Mouse (Mus musculus) liver, embryonic 14.5 days (tissue): ENCODE results near the gene Katnb1. TPM values are rescaled to one million over a fixed set of nuclear protein-coding genes. Genes with fewer than 3 reads are reported as not detected.
A peak's percentile ranks its signal among the peaks of the same experiment; 100 is the strongest.

Experiments
- ATAC-seq: fragments of 200-750 bp; cut with Nextera tagmentation; 2 replicates; pipeline ENCODE4 v1.8.0; 2017; ENCODE audit warnings: moderate number of reproducible peaks, mild to moderate bottlenecking, moderate library complexity; ENCODE audit not compliant: insufficient read depth
- DNase-seq, 3 experiments: peaks; one replicate each; pipeline ENCODE4 v3.0.0-alpha.2; 2012 to 2013; ENCODE audit warnings: low read depth in 3 of 3, low spot score in 3 of 3
- H3K27ac ChIP-seq: fragments of 300-500 bp; sonication (generic); 2 replicates; pipeline ENCODE4 v1.5.1; 2014; ENCODE audit warnings: moderate library complexity, mild to moderate bottlenecking, control low read depth, inconsistent platforms
- H3K27me3 ChIP-seq: fragments of 300-500 bp; sonication (generic); 2 replicates; pipeline ENCODE4 v1.6.1; 2014; ENCODE audit warnings: mild to moderate bottlenecking, low read length, moderate library complexity; ENCODE audit not compliant: control insufficient read depth, insufficient read depth
- H3K36me3 ChIP-seq: fragments of 300-500 bp; sonication (generic); replicated peaks from 2 replicates; pipeline ENCODE4 v1.6.1; 2014; ENCODE audit warnings: low read depth; ENCODE audit not compliant: control insufficient read depth, insufficient read depth
- H3K4me1 ChIP-seq, 2 experiments: fragments of 200-500 bp in 1 of 2; fragments of 300-500 bp in 1 of 2; sonication (generic) in 1 of 2; replicated peaks; 2 replicates each; pipeline ENCODE4 v1.6.1; 2012 to 2014; ENCODE audit warnings: antibody characterized with exemption in 1 of 2, inconsistent platforms in 1 of 2, low read length in 1 of 2; ENCODE audit not compliant: control insufficient read depth in 2 of 2, insufficient read depth in 2 of 2
- H3K4me2 ChIP-seq: fragments of 300-500 bp; sonication (generic); 2 replicates; pipeline ENCODE4 v1.6.1; 2014; ENCODE audit warnings: low read depth, mild to moderate bottlenecking, control low read depth, moderate library complexity
- H3K4me3 ChIP-seq, 2 experiments: fragments of 200-500 bp in 1 of 2; fragments of 300-500 bp in 1 of 2; sonication (generic) in 1 of 2; 2 replicates each; pipeline ENCODE4 v1.5.1; 2012 to 2014; ENCODE audit warnings: low read depth in 2 of 2, low read length in 2 of 2, mild to moderate bottlenecking in 2 of 2, control low read depth in 1 of 2, inconsistent platforms in 1 of 2, moderate library complexity in 1 of 2; ENCODE audit not compliant: insufficient read depth in 1 of 2
- H3K9ac ChIP-seq: fragments of 300-500 bp; sonication (generic); replicated peaks from 2 replicates; pipeline ENCODE4 v1.6.1; 2014; ENCODE audit warnings: mild to moderate bottlenecking, control low read depth, moderate library complexity
- H3K9me3 ChIP-seq: fragments of 300-500 bp; sonication (generic); 2 replicates; pipeline ENCODE4 v1.6.1; 2016; ENCODE audit warnings: low read length, mixed read lengths; ENCODE audit not compliant: control insufficient read depth
- CTCF ChIP-seq: IDR thresholded peaks from 2 replicates; pipeline ENCODE4 v1.5.1; 2016; ENCODE audit warnings: antibody characterized with exemption, low read depth, control low read depth
- EP300 ChIP-seq: IDR thresholded peaks from 2 replicates; pipeline ENCODE4 v1.6.1; 2016; ENCODE audit warnings: antibody characterized with exemption, low read depth
- WGBS: fragments of 180-500 bp; shearing (Covaris S2); extraction: QIAGEN DNeasy Blood & Tissue Kit; methylation state at CpG from one replicate; pipeline ENCODE4 v1.1.7; 2014; ENCODE audit not compliant: insufficient replicate concordance; 5-methylcytosine and 5-hydroxymethylcytosine counted together
- polyA plus RNA-seq, 2 experiments: library from polyadenylated mRNA; depleted of rRNA in 1 of 2; stranded (reverse) in 1 of 2; unstranded in 1 of 2; fragments of >200 nt; fragmentation: Nextera tagmentation in 1 of 2; extraction: Ambion mirVana in 1 of 2; gene quantifications; 2 replicates each; pipeline versions ENCODE4 v1.2.1 to v1.2.3; 2012 to 2014

Katnb1 gene
- polyA plus RNA-seq, 2 experiments = 8.0 to 8.4 TPM

- DNase-seq (no peak), ATAC-seq (no peak)
- H3K4me2 ChIP-seq = no peak overlapping the region
- H3K4me1 ChIP-seq = no peaks in the 10 kb centered on the region
- H3K36me3 ChIP-seq = no peaks in the 10 kb centered on the region
- H3K27ac ChIP-seq = no peak overlapping the region
- H3K27me3 ChIP-seq = no peaks in the 10 kb centered on the region
- WGBS = 70% methylated on average over 13 of the region's 13 CpGs
- TF ChIP-seq CTCF = no peak
- no peak for TF ChIP-seq EP300
- no peaks in the 10 kb centered on the region for H3K9me3 ChIP-seq
- no peak overlapping the region for H3K9ac ChIP-seq
- H3K4me3 ChIP-seq = no peak overlapping the region
These were observed 26.3 kb downstream of the Katnb1 start for GRCm38 (mm10) chr8:95107306-95107705.

GRCm38 (mm10) chr8:95112594-95112993, 31.6 kb downstream of the Katnb1 start:
- no peaks in the 10 kb centered on the region for H3K9me3 ChIP-seq
- H3K27me3 ChIP-seq = no peaks in the 10 kb centered on the region
- H3K36me3 ChIP-seq = no peaks in the 10 kb centered on the region
- 46% methylated on average over 3 of the region's 3 CpGs for WGBS
- H3K4me3 ChIP-seq = no peak overlapping the region
- H3K9ac ChIP-seq = no peak overlapping the region
- ATAC-seq (no peak), DNase-seq (no peak)
- TF ChIP-seq CTCF (no peak), EP300 (no peak)
- no peak overlapping the region for H3K4me2 ChIP-seq
- H3K27ac ChIP-seq = no peak overlapping the region
- H3K4me1 ChIP-seq = no peaks in the 10 kb centered on the region

- Histone ChIP-seq H3K4me3 (no peak overlapping the region), H3K27ac (no peak overlapping the region), H3K36me3 (no peaks in the 10 kb centered on the region), H3K9ac (no peak overlapping the region), H3K27me3 (no peaks in the 10 kb centered on the region), H3K4me1 (no peaks in the 10 kb centered on the region), H3K4me2 (no peak overlapping the region), H3K9me3 (no peaks in the 10 kb centered on the region)
- ATAC-seq (no peak), DNase-seq (no peak)
- WGBS = 40% methylated on average over 4 of the region's 4 CpGs
- TF ChIP-seq EP300 (no peak), CTCF (no peak)
These were observed 32.1 kb downstream of the Katnb1 start for GRCm38 (mm10) chr8:95113108-95113507.

- TF ChIP-seq EP300 = no peak
- peak; percentile 68 for TF ChIP-seq CTCF
- Histone ChIP-seq H3K9me3 (no peaks in the 10 kb centered on the region), H3K27ac (no peak overlapping the region), H3K4me2 (no peak overlapping the region), H3K36me3 (no peaks in the 10 kb centered on the region), H3K4me3 (no peak overlapping the region), H3K27me3 (no peaks in the 10 kb centered on the region), H3K4me1 (no peaks in the 10 kb centered on the region), H3K9ac (no peak overlapping the region)
- ATAC-seq = no peak
- no peak for DNase-seq
- 74% methylated on average over 3 of the region's 3 CpGs for WGBS
These were observed 32.8 kb downstream of the Katnb1 start for GRCm38 (mm10) chr8:95113750-95114149.

- H3K9me3 ChIP-seq = no peaks in the 10 kb centered on the region
- no peak overlapping the region for H3K4me3 ChIP-seq
- H3K36me3 ChIP-seq = no peaks in the 10 kb centered on the region
- no peaks in the 10 kb centered on the region for H3K4me1 ChIP-seq
- no peak overlapping the region for H3K9ac ChIP-seq
- TF ChIP-seq EP300 = no peak
- TF ChIP-seq CTCF = peak; percentile 59
- no peak overlapping the region for H3K27ac ChIP-seq
- WGBS = 62% methylated on average over 5 of the region's 5 CpGs
- ATAC-seq = no peak
- DNase-seq = no peak
- no peak overlapping the region for H3K4me2 ChIP-seq
- H3K27me3 ChIP-seq = no peaks in the 10 kb centered on the region
These were observed 42.5 kb downstream of the Katnb1 start for GRCm38 (mm10) chr8:95123455-95123854.
